Mouse (Mus musculus) kidney, adult 2 months (tissue): ENCODE measurements around the gene Pmf1.

Source experiments
- CTCF ChIP-seq: fragments of 200-500 bp; conservative IDR thresholded peaks from 2 replicates; pipeline ENCODE4 v1.5.1; 2011; ENCODE audit warnings: low read depth, mild to moderate bottlenecking, control low read depth, low read length, moderate library complexity, mixed read lengths; ENCODE audit not compliant: insufficient read depth, insufficient read length
- POLR2A ChIP-seq: fragments of 200-500 bp; IDR thresholded peaks from one replicate; pipeline ENCODE4 v1.6.1; 2011; ENCODE audit warnings: low read depth, low read length, control low read depth

- TF ChIP-seq CTCF (no peak), POLR2A (no peak)
Observed at GRCm38 (mm10) chr3:88395288-88395687, 14.8 kb downstream of the Pmf1 start.
